Mouse (Mus musculus) liver, adult (tissue): ENCODE measurements around the gene Mettl23.

Experiments
- GATA4 ChIP-seq: IDR thresholded peaks from 2 replicates; pipeline ENCODE4 v1.6.1; 2014; ENCODE audit warnings: mild to moderate bottlenecking, low read length; ENCODE audit not compliant: insufficient replicate concordance

Mettl23 gene

DNA sequence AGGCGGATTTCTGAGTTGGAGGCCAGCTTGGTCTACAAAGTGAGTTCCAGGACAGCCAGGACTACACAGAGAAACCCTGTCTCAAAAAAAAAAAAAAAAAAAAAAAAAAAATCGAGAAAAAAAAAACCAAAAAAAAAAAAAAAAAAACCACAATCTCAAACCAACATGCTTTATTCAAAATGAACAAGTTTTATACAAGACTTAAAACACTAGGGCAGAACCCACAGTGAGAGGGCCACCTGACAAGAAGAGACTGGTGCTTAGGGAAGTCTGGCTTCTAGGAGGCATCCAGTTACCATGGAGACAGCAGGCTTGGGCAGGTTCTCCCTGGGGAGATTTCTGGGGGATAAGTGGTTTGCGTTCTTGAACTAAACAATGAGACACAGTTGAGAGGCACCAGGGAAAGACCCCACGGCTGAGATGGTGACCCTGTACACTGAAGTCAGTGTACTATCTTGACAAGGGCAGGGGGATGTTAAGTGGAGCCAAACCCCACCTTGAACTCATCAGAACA, 10.8 kb upstream of the Mettl23 start:
- TF ChIP-seq GATA4: no peak

- TF ChIP-seq GATA4: no peak
Measured at GRCm38 (mm10) chr11:116834954-116835353, 8.1 kb upstream of the Mettl23 start.

- no peak for TF ChIP-seq GATA4
Measured at GRCm38 (mm10) chr11:116836283-116836682, 6.8 kb upstream of the Mettl23 start.

DNA sequence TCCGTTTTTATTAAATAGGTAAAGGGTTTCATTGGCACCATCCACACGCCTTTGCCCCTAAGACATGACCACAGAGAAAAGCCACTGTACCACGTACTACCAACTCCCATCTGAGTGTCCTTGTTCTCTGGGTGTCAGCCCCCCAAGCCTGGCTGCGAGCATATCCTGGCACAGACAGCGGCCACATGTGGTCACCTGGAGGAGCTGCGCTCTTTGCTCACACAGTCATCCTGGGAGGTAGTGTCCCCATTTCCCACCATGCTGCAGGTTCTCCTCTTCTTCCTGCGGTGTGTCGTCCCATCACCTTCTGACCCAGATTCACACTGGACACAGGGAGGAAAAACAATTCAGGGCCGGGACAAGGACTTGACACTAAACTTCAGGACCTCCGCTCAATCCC, 5.6 kb upstream of the Mettl23 start:
- no peak for TF ChIP-seq GATA4

DNA sequence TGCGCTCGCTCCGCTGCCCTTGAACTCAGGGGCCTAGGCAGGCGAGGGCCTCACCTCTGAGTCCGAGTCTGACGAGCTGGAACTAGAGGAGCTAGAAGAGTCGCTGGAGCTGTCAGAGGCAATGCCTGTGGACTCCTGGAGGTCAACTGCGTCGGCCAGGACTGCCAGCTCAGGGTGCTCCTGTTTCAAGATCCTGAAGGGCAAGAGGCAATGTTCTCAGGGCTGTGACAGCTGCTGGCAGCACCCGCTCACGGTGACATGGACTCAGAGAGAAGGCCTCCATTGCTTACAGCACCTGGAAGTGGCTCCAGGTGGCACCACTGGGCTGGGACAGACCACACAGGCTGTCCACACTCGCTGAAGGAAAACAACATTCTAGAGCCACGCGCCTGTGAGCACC, 4.1 kb upstream of the Mettl23 start:
- no peak for TF ChIP-seq GATA4

- no peak for TF ChIP-seq GATA4
Measured at GRCm38 (mm10) chr11:116839601-116840000, 3.5 kb upstream of the Mettl23 start.

DNA sequence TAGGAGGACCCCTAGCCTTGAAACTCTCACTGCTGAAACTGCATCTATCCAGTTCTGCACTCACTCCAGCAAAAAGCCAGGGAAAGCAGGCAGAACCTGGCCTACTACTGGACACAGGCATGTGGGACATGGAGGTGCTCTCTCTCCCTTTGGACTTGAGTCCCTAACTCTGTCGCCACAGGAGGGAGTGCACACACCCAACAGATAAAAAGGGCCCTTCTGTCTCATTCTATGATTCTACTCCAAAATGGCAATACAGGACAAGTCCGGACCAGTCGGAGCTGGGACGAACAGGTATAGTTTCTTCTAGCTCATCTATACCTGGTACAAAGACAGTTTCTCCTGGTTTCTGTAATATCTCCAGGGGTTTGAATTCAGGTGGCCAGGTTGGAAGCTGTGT, 2.3 kb upstream of the Mettl23 start:
- TF ChIP-seq GATA4: no peak

- no peak for TF ChIP-seq GATA4
Measured at GRCm38 (mm10) chr11:116842531-116843260, 382 bp upstream of the Mettl23 start.

DNA sequence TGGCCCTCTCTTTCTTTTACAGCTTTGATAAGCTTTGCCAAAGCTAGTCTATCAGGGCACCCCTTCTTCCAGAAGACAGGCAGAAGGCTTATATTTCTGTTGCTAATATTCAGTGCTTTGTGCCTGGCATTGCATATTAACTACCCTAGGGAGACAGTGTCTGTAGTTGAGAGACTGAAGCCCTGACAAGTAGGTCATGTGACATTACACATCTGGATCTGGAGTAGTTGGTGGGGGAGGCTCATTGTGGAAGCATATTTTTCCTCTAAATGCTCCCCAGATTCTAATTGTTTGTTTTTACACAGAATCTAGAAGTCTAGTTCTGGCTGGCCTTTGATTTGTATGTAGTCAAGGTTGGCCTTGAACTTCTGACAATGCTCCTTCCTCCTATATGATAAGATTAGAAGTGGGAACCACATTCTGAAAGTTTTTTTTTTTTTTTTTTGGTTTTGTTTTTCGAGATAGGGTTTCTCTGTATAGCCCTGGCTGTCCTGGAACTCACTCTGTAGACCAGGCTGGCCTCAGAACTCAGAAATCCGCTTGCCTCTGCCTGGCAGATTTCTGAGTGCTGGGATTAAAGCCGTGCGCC, 3.6 kb downstream of the Mettl23 start:
- TF ChIP-seq GATA4: no peak

DNA sequence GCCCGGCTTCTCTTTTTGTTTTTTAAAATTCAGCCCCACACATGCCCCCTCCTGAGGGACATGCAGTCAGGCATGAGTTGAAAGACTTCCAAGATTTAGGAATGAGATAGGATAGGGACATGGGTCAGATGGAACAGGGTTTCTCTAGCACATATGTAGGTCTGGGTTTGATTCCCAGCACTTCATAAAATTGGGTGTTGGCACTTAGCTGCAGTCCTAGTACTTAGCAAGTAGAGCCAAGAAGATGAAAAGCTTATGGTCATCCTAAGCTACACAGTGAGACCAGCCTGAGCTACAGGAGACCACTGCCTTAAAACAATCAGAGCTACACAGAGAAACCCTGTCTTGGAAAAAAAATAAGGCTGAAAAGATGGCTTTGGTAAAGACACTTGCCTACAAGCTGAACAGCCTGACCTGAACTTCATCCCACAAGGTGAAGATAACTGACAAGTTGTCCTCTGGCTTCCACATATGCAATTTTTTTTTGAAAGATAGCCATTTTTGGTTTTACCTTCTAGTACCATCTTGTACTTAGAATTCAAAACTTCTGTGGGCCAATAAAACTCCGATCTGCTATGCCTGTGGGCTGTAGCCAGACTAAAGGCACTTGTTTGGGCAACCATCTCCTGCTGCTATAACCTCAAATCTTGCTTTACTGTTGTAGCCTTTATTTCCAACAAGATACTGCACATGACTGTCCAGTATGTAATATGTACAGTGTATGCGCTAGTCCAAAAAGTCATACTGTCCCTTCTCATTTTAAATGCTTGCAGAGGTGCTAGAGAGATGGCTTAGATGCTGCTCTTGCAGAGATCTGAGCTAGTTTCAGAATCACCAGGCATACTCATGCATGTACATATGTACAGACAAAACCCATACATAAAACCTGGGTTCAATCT, 4.4 kb downstream of the Mettl23 start:
- TF ChIP-seq GATA4: no peak

- TF ChIP-seq GATA4: no peak
Measured at GRCm38 (mm10) chr11:116848086-116848876, 5.2 kb downstream of the Mettl23 start.

- TF ChIP-seq GATA4: no peak
Measured at GRCm38 (mm10) chr11:116849587-116849986, 6.5 kb downstream of the Mettl23 start.

DNA sequence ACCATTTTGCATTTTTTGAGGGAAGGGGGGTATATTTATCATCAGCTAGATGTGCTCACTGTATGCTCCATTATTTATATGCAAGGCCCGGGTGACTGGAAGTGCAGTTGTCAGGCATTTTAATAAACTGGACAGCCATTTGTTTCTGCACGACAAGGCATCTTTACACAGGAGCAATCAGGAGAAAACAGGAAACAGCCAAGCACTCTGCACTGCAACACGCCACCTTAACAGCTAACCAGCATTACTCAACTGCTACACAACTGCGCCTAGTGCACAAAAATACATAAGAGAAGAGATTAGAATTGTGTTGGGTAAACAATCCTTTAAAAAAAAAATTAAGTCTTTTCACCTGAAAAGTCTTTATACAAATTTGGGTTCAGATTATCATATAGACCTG, 7.0 kb downstream of the Mettl23 start:
- no peak for TF ChIP-seq GATA4

DNA sequence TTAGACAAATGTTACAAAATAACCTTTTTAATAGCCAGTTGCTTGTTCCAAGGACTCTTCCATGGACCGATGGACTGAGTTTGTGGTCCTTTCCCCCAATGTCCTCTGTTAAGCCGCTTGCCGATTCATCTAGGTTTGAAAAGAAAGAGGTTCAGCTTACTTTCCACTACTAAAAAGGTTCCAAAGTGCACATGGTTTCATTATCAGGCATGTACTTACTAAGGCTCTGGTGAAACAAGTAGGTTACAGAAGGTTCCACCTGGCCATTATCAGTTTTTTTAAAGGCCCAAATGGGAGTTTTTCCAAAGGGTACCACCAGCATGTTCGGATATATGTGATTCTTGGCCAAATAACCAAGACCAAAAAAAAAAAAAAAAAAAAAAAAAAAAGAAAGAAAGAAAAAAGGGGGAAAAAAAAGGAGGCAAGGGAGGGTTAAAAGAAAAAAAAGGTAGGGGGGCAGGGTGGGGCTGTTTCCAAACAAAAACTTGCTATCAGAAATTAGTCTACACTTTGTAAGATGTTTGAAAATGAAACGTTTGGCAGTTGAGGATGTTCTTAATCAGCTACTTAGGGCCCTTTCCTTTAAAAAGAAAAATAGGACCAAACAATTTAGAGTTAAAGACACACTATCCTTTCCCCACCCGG, 7.9 kb downstream of the Mettl23 start:
- TF ChIP-seq GATA4: no peak

- TF ChIP-seq GATA4: no peak
Measured at GRCm38 (mm10) chr11:116851576-116852290, 8.7 kb downstream of the Mettl23 start.
